Mouse (Mus musculus): ENCODE measurements around the gene Pgam2. TPM values are rescaled to one million over a fixed set of nuclear protein-coding genes. Genes with fewer than 3 reads are reported as not detected.
"Not testable (repeated sequence)": the region's sequence is repeated elsewhere in the genome, so short reads cannot be mapped to it uniquely, and the experiment has no call there.

Gene Pgam2
- 10 to 100 TPM; 14.4 to 14.8 TPM for total RNA-seq (2021)

DNA sequence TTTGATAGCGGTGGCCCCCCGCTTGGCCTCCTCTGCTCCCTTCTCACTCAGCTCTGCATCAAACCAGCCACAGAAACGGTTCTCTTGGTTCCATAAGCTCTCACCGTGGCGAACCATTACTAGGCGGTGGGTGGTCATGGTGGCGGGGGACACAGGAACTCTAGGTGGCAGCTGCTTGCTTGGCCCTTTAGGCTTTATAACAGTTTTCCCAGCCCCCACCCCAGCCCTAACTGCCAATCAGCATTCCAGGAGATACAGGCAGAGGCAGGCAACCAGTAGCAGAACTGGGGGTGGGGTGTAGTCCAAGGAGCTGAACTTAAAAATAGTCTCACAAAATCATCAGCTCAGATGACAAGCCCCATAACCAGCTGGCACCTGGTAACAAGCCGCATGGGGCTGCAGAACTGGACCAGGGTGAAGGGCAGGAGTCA, at the start of gene Pgam2:
Gene Pgam2 (minus strand): TSS at position 183 of the 431 bp plus-strand sequence.
- DNase-seq: no peak

DNA sequence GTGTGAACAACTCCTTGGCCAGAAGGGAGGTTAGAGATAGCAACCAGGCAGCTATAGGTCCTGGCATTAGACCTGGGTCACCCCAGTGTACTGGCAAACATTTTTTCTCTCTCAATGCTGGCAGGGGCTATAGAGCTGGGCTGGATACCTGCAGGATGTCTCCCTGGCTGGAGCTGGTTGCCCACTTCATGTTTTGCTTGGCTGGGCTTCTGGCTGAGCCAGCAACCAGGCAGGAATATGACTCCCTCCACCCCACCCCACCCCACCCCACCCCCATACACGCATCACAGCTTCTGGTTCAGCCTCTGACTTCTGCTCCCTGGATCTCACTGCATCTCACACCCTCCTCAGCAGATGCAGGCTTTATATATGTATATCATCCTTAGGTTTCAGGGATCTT, 48.8 kb upstream of the Pgam2 start:
- no peak for DNase-seq

DNA sequence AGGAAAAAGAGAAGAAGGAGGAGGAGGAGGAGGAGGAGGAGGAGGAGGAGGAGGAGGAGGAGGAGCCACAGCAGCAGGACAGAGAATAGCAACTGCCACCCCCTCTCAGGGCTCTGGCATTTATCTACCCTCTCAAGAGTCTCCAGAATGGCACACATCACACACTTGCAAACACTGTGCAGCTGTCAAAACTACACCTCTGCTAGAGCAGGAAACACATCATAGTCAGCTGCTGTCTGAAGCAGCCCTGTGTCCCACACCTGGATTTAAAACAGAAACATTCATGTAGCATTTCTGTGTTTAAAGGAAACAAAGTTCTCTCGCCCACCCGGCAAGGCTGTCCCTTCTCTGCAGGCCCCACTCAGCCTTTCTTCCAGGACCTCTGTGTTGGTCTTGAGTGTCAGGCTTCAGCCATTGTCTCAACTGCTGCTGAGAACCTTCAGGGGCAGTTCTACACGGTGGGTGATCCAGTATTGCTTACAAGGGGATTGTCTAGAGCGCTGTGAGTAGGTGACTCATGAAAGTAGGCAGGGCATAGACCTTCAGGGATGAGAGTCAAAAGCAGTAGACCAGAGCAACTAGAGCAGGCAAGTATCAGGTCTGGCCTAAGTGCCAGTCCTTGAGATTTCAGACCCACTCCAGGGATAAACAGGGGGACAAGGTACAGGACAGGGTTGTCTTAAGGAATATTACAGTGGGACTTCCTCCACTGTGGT, 47.6 kb upstream of the Pgam2 start:
- no peak for DNase-seq

DNA sequence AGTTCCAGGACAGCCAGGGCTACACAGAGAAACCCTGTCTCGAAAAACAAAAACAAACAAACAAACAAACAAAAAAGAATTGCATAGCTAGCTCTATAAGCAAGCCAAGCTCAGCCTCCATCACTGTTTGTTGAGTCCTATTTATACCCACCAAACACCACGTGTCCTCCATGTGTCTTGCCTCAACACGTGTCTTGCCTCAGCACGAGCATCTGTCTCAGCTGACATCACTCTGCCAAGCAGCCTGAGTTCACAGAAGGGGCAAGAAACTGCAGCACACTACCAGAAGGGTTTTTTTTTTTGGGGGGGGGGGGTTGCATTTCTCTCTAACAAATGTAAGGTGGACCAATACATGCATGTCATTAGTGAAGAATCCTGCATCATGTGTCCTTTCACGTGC, 46.9 kb upstream of the Pgam2 start:
- no peak for DNase-seq

DNA sequence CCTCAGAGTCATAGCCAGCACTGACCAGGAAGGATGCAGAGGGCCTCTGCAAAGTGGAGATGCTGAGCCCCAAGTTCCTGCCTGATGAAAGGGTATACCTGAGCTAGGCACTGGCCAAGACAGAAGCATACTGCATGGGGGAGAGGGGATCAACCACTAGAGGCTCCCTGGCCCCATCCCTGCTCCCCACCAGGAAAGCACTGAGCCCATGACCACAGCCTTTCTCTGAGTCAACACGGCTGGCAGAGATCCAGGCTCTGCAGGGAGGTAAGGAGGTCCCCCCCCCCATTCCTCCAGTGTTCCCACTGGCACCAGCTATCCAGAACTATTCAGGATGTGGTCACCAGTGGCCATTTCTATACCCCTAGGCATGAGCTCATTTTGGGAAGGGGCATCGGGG, 45.8 kb upstream of the Pgam2 start:
- no peak for DNase-seq

DNA sequence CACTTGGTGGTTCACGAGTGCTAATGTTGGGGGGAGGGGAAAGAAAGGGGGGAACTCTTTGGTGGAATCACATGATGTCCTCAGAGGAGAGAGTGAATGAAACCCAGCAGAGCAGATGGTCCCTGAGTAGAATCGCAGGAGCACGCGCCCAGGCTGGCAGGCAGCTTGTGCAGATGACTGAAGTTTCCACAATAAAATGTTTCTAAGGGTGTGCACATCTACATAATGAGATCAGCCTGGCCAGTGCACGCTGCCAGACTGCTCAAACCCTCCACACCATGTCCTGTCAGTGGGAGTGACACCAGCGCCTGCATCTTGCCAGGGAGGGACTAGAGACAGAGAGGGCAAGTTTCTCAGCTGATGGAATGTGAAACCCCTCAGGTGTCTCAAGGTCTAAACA, 45.2 kb upstream of the Pgam2 start:
- DNase-seq: peak; percentile 72 to 74

DNA sequence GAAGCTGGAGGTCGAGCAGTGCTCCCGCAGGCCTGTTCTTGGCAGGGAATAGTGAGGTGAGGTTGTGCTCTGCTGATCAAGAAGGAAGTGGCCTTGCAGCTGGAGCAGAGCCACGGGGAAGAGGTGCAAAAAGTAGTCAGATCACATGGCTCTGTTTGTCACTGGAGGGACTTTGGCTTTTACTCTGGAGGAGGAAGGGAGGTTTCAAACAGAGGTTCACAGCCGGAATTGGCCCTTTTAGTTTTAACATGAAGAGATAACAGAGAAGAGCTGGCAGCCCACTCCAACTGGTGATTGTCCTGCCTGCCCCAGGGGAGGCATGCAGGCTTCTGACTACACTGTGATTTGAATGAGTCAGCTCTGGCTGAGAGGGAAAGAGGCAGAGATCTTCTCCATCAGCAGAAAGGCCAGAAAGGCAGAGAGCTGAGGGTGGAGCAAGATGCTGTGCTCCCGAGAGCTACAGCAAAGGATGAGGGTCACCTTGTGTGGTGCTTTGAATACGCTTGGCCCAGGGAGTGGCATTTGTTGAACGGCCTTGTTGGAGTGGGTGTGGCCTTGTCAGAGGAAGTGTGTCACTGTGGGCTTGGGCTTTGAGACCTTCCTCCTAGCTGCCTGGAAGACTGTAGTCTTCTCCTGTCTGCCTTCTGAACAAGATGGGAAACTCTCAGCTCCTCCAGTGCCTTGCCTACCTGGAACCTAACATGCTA, 43.3 kb upstream of the Pgam2 start:
- no peak for DNase-seq

DNA sequence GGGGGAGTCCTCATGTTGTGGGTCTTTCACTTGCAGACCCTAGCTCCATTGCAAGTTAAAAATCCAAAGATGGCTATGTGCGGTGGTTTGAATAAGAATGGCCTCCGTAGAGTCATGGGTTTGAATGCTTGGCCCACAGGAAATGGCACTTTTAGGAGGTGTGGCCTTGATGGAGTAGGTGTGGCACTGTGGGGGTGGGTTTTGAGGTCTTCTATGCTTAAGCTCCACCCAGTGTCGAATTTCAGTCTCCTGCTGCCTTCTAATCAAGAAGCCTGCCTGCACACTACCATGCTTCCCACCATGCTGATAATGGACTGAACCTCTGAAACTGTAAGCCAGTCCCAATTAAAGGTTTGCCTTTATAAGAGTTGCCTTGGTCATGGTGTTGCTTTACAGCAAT, 39.6 kb upstream of the Pgam2 start:
- no peak for DNase-seq

DNA sequence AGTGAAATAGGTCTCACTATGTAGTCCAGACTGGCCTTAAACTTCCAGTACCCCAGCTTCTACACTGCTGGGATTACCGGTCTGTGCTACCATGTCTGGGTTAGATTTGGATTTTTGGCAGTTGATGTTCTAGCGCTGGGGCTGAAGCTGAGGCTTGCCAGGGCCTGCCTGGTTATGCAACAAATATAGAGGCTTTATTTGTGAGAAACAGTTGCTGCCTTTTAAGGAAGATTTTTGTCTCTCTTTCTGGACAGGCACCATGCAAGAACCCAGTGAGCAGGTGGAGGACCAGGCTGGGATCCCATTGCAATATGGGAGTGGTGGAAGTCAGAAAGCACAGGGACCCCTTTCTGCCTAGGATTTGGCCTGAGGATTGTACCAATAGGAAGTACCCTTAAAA, 38.2 kb upstream of the Pgam2 start:
- no peak for DNase-seq

DNA sequence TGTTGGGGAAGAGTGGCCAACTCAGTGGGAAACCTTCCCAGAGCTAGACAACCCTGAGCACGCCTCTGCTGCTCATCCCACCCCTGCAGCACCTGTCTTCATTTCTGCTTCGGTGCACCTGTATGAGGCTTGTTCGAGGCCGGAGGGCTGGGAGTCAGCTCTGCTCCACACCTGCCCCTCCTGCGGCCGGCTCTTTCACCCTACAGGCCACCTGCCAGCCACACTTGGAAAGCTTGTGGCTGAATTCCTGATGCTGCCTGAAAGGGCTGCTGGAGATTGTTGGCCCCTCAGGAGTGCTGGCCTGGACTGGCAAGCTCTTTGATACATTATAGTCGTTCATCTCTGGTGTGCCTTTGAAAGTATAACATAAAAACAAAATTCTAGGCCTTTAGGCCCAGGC, 36.8 kb upstream of the Pgam2 start:
- no peak for DNase-seq

DNA sequence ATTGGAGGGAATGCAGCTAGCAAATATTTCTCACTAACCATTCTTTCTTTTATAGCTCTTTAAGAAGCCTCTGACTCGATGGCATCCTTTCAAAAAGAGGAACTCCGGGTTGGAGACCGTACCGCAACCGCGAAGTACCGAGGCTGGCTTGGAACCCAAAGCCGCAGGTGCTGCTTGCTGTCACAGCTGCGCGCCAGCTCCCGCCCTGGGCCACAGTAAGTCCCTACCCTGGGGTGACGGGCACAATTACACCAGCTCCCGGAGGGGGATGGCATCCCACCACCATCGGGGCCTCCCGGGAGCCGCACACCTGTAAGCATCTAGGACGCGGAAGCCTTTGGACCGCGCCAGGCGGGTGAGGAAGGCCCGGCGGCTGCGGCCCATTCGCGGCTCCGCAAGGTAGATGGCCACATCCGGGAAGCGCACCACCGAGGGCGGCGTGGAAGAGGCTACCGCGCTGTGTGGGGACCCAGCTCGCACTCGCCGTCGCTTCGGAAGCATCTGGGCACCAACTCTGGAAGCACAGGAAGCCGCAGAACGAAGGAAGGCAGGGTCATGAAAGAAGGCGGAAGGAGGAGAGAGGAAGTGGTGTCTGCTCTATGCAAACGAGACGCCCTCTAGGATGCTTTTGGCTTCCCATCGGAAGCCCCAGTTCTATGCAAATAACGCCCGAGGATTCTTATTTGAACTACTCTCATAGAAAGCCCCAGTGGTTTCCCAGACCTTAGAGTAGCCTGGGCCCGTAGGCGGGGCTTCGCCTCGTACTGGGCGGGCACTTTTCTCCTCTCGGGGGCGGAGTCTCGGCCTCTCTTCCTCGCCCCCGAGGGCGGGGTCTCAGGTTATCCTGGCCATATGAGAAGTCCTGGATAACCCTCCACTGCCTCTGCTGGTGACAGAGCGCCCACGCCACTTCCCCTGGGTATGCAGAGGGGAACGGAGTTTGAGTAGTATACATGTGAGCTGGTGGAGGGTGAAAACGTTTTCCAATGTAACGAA, 34.0 kb upstream of the Pgam2 start, which contains the start of gene Polm:
Gene Polm (minus strand): TSS at position 766 of the 996 bp plus-strand sequence.
- DNase-seq: peak; percentile 82 to 85

DNA sequence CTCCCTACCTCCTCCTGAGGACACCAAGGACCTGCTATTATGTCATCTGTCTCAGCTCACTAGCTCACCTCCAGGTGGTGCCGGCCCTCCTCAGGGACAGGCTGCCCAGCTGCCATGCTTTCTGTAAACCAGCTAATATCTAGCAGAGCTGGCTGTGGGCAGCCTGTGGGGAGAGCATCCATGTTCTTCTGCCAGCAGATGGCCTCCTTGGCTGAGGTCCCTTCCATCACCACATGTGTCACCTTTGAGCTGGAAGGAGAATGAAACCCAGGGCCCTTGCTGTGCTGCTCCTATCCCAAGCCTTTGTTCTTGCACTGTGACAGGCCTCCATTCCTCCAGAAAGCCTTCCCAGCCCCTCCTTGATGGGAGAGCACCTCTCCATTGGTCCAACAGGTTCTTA, 32.6 kb upstream of the Pgam2 start:
- no peak for DNase-seq

DNA sequence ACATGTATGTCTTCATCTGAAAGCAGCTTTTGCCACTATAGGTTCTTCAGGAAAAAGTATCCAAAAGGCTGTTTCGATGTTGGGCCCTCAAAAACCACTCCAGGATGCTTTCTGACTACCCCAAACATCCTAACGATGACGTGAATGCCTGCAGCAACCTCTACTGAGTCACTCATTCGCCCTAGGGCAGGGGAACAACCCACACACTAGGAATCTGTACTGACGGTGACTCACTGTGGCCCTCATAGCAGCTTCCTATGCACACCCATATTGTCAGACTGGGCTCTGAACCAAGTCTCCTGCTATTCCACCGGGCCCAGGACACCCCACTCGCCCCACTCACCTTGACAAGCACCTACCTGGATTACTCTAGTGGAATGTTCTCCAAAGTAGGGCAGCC, 31.5 kb upstream of the Pgam2 start:
- no peak for DNase-seq

DNA sequence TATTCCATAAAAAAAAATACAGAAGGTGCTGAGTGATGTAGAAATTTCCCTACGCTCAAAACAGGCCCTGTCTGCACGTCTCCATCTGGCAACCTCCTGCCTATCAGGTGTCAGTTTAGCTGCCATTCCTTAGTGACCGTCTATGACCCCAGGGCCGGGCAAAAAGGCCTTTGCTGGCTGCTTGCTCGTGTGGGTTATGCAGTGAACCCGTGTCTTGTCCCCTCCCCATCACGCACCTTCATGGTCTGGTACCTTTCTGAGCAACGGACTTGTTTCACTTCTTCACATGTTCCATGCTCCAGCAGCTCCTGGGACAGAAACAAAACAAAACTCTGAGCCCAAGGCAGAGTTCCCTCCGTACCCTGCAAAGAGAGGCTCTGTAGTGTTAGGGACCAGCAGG, 31.0 kb upstream of the Pgam2 start:
- DNase-seq: no peak

DNA sequence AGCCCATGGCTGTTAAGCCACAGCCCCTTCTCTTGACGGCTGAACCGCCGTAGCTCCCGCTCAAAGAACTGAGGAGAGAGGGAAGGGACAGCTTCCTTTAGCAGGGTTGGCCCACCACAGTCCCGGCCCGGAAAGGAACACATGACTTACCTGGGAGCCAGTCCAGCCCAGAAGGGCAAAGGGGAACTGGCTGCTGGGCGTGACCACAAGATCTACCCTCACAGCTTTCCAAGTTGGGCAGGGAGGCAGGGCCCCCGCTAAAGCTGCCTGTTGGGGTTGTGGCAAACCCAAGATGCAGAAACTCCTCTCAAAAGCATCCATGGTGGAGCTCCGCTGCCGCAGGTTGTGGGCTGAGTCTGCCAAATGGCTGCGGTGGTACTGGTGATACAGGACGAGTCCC, 25.8 kb upstream of the Pgam2 start:
- DNase-seq: no peak

DNA sequence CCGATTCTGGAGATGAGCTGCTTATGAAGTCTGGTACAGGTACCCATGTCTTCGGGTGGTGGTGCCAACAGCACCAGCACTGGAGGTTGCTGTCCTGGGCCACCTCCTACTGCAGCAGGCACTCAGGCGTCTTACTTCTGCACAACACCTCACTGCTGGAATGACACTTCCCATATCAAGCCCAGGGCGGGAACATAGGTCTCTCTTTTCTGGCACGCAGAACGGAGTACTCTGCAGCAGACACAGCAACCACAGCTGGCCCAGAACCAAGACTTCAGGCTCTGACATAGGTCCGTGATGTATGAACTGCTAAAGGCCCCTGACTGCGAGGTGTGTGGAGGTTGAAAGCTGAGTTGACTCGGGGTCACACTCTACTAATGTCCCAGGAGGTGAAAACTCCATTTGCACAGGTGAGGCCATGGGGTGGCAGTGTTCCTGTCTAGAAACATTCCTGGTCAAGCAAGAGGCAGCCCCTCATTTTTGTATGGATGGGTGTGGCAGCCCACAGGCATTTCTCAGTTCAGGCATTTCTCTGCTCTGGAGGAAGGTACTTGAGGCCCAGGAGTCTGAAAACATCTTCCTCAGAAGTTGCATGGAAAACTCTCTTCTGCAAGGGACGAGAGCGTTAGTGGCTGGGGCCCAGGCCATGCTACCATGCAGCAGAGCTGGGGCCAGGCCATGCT, 25.1 kb upstream of the Pgam2 start:
- no peak for DNase-seq

DNA sequence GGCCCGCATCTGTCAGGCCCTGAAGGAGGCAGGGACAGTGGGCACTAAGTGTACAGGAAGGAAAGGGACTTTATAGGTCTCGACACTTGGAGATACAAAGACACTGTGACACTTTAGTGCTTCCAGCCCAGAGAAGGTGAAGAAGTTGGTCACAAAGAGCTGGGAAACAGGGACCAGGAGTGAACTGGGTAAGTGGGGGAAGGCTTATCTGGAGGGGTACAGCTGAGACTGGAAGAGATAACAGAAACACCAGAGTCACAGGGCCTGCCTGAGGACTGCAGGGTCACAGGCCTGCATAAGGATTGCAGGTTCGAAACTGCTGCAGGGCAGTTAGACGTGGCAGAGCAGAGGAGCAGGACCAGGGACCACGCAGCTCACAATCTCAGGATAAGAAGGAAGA, 24.4 kb upstream of the Pgam2 start:
- DNase-seq: no peak

DNA sequence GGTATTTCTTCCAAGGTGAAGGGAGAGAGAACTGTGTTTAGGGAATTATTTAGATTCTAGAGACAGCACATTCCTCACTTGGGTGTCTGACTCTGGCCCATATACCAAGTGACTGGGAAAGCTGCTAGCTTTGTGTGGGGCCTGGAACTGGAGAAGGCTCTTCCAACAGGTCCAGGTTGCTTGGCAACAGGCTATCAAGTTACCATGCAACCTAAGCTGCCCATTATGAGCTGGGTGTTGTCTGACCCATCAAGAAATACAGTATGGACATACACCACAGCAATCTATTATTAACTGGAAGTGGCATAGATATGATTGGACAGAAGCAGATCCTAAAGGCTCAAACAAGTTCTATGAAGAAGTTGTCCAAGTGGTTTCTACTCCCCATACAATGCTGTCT, 21.9 kb upstream of the Pgam2 start:
- no peak for DNase-seq

DNA sequence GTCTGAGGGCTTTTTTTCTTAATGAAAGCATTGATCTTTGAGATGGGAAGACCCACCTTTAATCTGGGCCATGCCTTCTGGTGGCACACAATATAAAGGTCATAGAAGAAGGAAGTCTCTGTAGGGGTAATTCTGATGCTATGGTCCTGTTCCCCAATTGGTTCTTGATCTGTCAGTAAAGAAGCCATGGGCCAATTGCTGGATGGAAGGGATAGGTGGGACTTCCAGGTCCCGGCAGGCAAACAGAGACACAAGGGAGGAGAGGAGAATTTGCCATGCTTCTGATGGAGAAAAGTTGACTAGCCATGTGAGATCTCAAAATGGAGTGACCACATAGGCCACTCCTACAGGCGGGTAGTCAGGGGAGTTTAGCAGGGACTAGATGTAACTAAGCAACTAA, 15.7 kb upstream of the Pgam2 start:
- no peak for DNase-seq

DNA sequence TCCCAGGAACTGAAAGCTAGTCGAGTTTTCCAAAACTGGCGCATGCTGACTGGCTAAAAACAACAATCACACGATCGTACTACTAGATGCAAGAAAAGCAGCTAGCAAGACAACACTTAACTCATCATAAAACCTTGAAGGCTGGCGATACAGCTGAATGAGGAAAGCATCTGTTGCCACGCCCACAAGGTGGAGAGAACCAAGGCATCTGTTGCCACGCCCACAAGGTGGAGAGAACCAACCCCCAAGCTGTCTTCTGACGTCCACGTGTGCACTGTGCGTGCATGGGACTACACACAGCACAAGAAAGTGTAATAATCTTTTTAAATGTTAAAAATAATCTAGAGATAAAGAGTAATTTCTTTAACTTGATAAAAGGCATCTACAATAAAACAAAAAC, 9.8 kb upstream of the Pgam2 start:
- no peak for DNase-seq

DNA sequence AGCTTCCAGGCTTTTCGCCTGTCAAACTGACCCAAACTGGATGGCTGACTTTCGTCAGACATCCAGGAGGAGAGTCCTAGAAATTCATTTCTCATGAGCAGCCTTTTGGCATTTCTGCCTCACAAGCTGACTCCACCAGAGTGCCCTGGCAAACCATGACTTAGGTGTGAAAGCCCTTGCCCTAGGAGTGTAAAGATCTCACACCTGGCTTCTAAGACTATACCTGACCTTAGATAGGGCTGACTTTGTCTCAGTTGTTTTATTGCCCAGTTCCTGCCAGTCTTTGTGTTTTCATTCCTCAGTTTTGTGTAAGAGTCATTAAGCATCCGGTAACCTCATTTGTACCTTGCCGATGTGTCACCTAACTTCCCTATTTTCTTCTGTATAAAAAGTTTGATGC, 6.0 kb upstream of the Pgam2 start:
- not testable (repeated sequence) for DNase-seq

DNA sequence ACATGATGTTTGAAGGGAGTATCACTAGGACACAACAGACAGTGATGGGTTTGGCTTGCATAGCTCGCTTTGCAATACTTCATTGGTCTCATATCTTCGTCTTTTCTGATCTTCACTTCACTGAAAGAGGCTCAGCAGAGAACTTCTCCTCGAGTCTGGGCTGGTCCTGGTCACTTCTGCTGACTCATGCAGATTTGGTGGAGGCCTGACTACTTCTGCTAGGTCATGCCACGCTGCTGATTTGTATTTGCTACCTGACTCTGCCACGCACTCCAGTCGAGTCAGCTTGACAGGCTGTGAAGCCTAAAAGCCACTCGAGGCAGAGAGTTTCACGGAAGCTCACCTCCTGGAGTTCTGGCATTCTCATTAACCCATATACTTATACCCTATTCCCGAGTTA, 4.4 kb upstream of the Pgam2 start:
- no peak for DNase-seq

Data from layer of hippocampus, postnatal 36 days (tissue).